Mouse (Mus musculus) spleen, postnatal 10 days (tissue): ENCODE measurements around the gene Tbc1d8.

ENCODE experiments used
- DNase-seq, 2 experiments: peaks; one replicate each; pipeline ENCODE4 v3.0.0; 2021 to 2022; ENCODE audit warnings: low spot score in 2 of 2

Gene Tbc1d8

GRCm38 (mm10) chr1:39479254-39479653, 699 bp upstream of the Tbc1d8 start:
- DNase-seq, result no peak

DNA sequence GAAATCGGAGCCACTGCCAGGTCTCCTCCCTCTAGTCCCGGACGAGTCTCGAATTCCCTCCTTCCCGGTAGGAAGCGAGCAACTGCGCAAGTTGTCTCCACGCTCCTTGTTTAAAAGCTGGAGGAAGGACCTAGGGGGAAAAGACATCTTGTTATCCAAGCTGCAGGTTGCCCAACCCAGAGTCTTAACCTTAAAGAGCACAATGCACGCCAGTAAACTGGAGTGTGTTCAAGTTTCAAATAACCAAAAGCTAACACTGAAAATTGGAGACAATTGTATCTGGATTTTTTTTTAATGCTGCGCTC, 293 bp upstream of the Tbc1d8 start:
- DNase-seq, result no peak

GRCm38 (mm10) chr1:39477064-39477463, 1.5 kb downstream of the Tbc1d8 start:
- DNase-seq, result no peak

- no peak for DNase-seq
These were observed 2.2 kb downstream of the Tbc1d8 start for GRCm38 (mm10) chr1:39476341-39476740.

- no peak for DNase-seq
These were observed 4.0 kb downstream of the Tbc1d8 start for GRCm38 (mm10) chr1:39474516-39474915.

DNA sequence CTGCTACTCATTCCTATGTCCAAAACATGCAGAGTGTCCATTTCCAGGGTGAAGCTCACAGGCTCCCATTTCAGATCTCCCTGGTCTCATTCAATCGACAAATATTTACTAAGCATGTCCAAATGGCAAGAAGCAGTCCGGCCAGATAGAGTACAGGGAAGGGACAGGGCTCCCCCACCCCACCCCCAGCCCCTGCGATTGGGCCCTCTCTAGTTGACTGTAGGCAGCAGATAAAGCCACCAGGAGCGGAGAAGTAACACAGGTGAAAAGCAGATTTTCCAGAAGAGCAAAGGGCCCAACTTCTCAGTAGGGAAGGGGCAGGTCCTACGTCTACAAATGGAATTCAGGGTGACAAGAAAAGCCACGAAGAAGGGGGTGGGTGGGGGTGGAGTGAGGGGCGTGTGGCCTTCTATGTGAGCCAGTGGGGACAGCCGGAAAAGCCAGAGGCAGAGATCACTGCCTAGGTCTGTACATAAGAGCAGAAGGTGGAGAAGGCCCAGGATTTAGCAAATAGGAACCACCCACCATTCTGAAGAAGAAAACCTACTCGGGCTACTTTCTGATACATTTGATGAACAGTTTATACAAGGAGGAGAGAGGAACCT, 7.2 kb downstream of the Tbc1d8 start:
- no peak for DNase-seq

GRCm38 (mm10) chr1:39468982-39469381, 9.6 kb downstream of the Tbc1d8 start:
- DNase-seq, result no peak

GRCm38 (mm10) chr1:39466526-39466925, 12.0 kb downstream of the Tbc1d8 start:
- no peak for DNase-seq

DNA sequence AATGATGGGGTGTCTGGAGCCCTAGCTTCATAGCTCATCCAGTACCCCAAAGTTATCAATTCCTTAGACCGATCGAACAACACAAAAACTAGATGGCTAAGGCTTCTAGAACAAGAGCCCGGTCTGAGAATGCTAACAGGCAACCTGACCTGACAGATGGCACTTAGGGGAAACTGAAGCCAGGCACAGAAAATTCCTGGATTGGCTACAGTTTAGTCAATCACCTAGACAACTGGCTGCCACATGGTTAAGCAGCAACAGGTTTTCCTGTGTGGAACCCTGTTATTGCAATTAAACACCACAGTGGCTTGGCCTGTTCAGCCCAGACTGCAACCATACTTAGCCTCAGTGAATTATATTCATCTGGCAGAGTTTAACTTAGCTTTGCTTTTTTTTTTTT, 13.8 kb downstream of the Tbc1d8 start:
- no peak for DNase-seq

DNA sequence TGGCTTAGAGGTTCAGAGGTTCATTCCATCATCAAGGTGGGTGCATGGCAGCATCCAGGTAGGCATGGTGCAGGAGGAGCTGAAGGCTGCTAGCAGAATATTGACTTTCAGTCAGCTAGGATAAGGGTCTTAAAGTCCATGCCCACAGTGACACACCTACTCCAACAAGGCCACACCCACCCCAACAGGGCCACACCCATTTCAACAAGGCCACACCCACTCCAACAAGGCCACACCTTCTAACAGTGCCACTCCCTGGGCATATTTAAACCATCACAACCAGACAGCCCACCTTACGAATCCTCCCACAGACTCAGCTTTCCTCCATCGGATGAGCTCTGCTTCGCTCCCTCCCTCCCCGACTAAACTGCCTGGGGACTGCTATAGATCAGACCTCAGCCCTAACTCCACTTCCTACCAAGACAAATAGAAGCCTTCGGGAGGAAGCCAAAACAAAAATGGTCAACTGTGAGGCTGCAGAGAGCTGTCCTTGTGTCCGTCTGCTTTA, 15.6 kb downstream of the Tbc1d8 start:
- peak in 1 of 2 experiments; percentile 36 for DNase-seq

- no peak for DNase-seq
These were observed 16.5 kb downstream of the Tbc1d8 start for GRCm38 (mm10) chr1:39462036-39462435.

DNA sequence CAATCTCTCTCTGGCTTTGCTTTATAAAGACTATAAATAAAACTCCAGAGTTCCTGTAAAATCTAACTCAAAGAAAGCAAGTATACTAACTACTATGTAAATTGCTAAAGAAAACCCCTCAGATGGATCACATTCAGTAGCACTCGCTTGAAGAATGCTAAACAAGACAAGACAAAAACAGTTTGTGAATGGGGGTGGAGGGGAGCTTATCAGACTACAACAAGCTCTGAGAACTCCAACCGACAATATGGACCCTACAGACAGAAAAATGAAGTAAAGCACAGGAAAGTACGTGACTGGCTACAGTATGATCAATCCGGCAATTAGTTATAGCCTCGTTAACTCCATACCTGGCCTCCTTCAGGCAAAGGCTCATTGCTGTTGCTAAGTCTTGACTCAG, 18.1 kb downstream of the Tbc1d8 start:
- DNase-seq, result no peak

GRCm38 (mm10) chr1:39457887-39458874, 20.4 kb downstream of the Tbc1d8 start:
- no peak for DNase-seq

GRCm38 (mm10) chr1:39456421-39456853, 22.1 kb downstream of the Tbc1d8 start:
- DNase-seq, result no peak

GRCm38 (mm10) chr1:39455350-39456023, 23.1 kb downstream of the Tbc1d8 start:
- no peak for DNase-seq

GRCm38 (mm10) chr1:39454783-39455175, 23.8 kb downstream of the Tbc1d8 start:
- DNase-seq, result no peak

GRCm38 (mm10) chr1:39454108-39454782, 24.3 kb downstream of the Tbc1d8 start:
- DNase-seq, result no peak

- DNase-seq, result no peak
These were observed 26.4 kb downstream of the Tbc1d8 start for GRCm38 (mm10) chr1:39452203-39452602.

DNA sequence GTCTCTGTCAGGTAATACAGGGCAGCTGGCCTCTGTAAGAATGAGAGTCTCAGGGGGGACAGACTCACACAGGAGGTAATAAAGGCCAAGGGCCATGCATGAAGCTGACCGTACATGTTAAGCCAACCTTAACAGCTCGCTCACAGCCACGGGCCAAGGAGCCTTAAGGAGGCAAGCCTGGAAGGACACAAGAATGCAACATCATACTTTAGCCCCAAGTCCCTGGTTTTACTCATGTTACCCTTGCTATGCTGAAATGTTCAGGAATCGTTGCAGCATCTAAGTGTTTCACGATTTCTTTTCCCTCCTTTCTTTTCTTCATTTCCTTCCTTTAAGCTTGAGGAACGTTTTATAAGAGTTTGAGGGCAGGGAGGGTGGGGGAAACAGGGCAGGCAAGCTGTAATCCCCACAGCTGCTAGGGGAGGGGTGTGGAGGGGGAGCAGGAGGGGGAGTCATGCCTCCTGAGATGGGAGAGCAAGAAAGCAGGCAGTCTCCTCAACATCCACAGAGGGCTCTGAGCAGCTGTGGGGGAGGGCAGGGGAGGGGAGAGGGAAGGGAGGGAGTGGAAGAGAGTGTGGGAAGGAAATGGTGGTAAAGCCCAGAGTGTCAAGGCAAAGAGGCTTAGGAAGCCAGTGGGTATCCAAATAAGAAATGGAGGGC, 28.4 kb downstream of the Tbc1d8 start:
- DNase-seq, result no peak

- DNase-seq, result no peak
These were observed 29.2 kb downstream of the Tbc1d8 start for GRCm38 (mm10) chr1:39449251-39449790.

GRCm38 (mm10) chr1:39448819-39449218, 29.7 kb downstream of the Tbc1d8 start:
- no peak for DNase-seq
